Mouse (Mus musculus): ENCODE results near the gene Iqgap1. TPM values are rescaled to one million over a fixed set of nuclear protein-coding genes. Genes with fewer than 3 reads are reported as not detected.

The Iqgap1 gene
- total and polyA plus RNA-seq, 2 experiments from 2014 or later = 23.6 to 39.8 TPM

DNA sequence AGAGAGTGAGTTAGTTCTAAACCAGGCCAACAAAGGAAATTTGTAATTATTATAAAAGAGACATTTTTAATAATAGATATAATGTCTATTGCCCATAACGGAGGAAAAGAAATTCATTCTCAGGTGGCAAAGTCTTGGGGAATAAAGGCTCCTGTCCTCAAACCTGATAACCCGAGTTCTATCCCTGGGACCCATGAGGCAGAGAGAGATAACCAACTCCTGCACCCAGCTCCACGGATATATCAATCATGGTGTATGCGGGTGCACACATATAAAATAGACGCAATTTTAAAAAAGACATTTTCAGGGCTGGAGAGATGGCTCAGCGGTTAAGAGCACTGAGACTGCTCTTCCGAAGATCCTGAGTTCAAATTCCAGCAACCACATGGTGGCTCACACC lies 106.2 kb downstream of the Iqgap1 start:
- Histone ChIP-seq H3K27ac (ENCODE audit: low read depth) (no peak overlapping the region), H3K36me3 (replicated peaks; ENCODE audit: control insufficient read depth, insufficient read depth, low read length) (peaks cover 95% of the 10 kb centered on the region), H3K4me3 (ENCODE audit: low read depth, low read length) (no peak overlapping the region), H3K4me1 (ENCODE audit: control insufficient read depth, insufficient read depth) (no peaks in the 10 kb centered on the region), H3K9ac (replicated peaks; ENCODE audit: low read depth, low read length) (no peak overlapping the region), H3K9me3 (replicated peaks; ENCODE audit: control insufficient read depth, low read length) (no peaks in the 10 kb centered on the region), H3K27me3 (ENCODE audit: control insufficient read depth, insufficient read depth, low read length) (no peaks in the 10 kb centered on the region), H3K4me2 (ENCODE audit: low read depth, low read length) (no peak overlapping the region)
- TF ChIP-seq EP300 (IDR thresholded peaks at IDR 0.05; ENCODE audit: low read depth) = no peak
- TF ChIP-seq CTCF (IDR thresholded peaks at IDR 0.05; ENCODE audit: low read depth) = no peak
- ATAC-seq (ENCODE audit: insufficient read depth, low read depth) (no peak), DNase-seq (ENCODE audit: low spot score) (no peak)
- WGBS = 91% methylated on average over 7 of the region's 7 CpGs

DNA sequence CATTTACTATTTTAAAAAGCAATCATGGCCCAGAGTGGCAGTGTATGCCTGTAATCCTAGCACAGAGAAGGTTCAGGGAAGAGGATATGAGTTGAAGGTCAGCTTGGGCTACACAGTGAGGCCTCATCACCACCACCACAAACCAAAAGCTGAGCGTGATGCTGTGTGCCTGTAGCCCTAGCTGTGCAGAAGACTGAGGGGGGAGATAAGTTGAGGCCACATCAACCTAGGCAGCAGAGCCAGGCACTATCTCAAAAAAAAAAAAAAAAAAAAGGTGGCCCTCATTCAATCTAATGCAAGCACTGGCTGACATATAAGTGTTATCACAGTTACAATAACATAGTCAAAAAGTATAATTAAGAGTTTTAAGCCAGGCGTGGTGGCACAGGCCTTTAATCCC lies 106.7 kb downstream of the Iqgap1 start:
- no peaks in the 10 kb centered on the region for H3K4me1 ChIP-seq (ENCODE audit: control insufficient read depth, insufficient read depth)
- H3K27ac ChIP-seq (ENCODE audit: low read depth) = no peak overlapping the region
- no peak for ATAC-seq (ENCODE audit: insufficient read depth, low read depth)
- TF ChIP-seq CTCF (IDR thresholded peaks at IDR 0.05; ENCODE audit: low read depth) (no peak), EP300 (IDR thresholded peaks at IDR 0.05; ENCODE audit: low read depth) (no peak)
- no peak for DNase-seq (ENCODE audit: low spot score)
- H3K4me2 ChIP-seq (ENCODE audit: low read depth, low read length) = no peak overlapping the region
- no peak overlapping the region for H3K9ac ChIP-seq (replicated peaks; ENCODE audit: low read depth, low read length)
- H3K9me3 ChIP-seq (replicated peaks; ENCODE audit: control insufficient read depth, low read length) = no peaks in the 10 kb centered on the region
- H3K27me3 ChIP-seq (ENCODE audit: control insufficient read depth, insufficient read depth, low read length) = no peaks in the 10 kb centered on the region
- H3K36me3 ChIP-seq (replicated peaks; ENCODE audit: control insufficient read depth, insufficient read depth, low read length) = peaks cover 95% of the 10 kb centered on the region
- H3K4me3 ChIP-seq (ENCODE audit: low read depth, low read length) = no peak overlapping the region
- 88% methylated on average over 2 of the region's 2 CpGs for WGBS

DNA sequence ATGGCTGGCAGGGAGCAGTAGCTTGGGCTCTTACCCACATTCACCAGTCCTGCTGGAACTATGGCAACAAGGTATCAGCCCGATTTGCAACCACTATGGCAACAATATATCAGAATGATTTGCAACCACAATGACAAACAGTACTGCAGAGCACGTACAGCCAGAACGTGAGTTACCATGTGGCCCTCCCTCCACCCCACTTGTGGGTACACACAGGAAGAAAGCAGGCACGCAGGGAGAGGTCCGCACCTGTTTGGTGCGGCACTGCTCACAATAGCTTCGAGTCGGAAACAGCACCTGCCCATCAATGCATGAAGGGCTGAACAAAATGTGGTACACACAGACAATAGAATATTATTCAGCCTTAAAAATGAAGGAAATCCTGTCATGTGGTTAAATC lies 107.3 kb downstream of the Iqgap1 start:
- Histone ChIP-seq H3K9me3 (replicated peaks; ENCODE audit: control insufficient read depth, low read length) (no peaks in the 10 kb centered on the region), H3K27ac (ENCODE audit: low read depth) (no peak overlapping the region), H3K27me3 (ENCODE audit: control insufficient read depth, insufficient read depth, low read length) (no peaks in the 10 kb centered on the region), H3K4me3 (ENCODE audit: low read depth, low read length) (no peak overlapping the region), H3K4me1 (ENCODE audit: control insufficient read depth, insufficient read depth) (no peaks in the 10 kb centered on the region), H3K36me3 (replicated peaks; ENCODE audit: control insufficient read depth, insufficient read depth, low read length) (peaks cover 95% of the 10 kb centered on the region), H3K4me2 (ENCODE audit: low read depth, low read length) (no peak overlapping the region), H3K9ac (replicated peaks; ENCODE audit: low read depth, low read length) (no peak overlapping the region)
- TF ChIP-seq EP300 (IDR thresholded peaks at IDR 0.05; ENCODE audit: low read depth) = no peak
- no peak for TF ChIP-seq CTCF (IDR thresholded peaks at IDR 0.05; ENCODE audit: low read depth)
- WGBS = 89% methylated on average over 8 of the region's 8 CpGs
- DNase-seq (ENCODE audit: low spot score) (no peak), ATAC-seq (ENCODE audit: insufficient read depth, low read depth) (no peak)

DNA sequence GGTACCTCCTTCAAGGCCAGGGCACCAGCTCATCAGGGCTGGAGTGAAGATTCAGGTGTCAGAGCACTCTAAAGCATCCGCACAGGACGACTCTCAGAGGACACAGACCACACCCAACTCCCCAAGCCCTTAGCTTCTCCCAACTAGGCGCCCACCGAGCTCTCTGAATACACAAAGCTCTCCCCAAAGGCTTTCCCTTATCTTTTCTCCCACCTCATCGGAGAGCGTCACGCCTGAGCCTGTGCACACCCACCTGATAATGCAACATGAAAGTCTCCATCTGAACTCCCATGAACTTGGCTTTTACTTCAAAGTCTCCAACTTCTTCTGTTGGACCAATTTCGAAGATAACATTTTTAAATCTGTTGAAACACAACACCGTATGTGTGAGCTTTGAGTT lies 109.0 kb downstream of the Iqgap1 start:
- Histone ChIP-seq H3K4me3 (ENCODE audit: low read depth, low read length) (no peak overlapping the region), H3K9ac (replicated peaks; ENCODE audit: low read depth, low read length) (no peak overlapping the region), H3K36me3 (replicated peaks; ENCODE audit: control insufficient read depth, insufficient read depth, low read length) (peaks cover 95% of the 10 kb centered on the region), H3K4me1 (ENCODE audit: control insufficient read depth, insufficient read depth) (no peaks in the 10 kb centered on the region), H3K27ac (ENCODE audit: low read depth) (no peak overlapping the region), H3K4me2 (ENCODE audit: low read depth, low read length) (no peak overlapping the region), H3K9me3 (replicated peaks; ENCODE audit: control insufficient read depth, low read length) (no peaks in the 10 kb centered on the region), H3K27me3 (ENCODE audit: control insufficient read depth, insufficient read depth, low read length) (no peaks in the 10 kb centered on the region)
- TF ChIP-seq EP300 (IDR thresholded peaks at IDR 0.05; ENCODE audit: low read depth) (no peak), CTCF (IDR thresholded peaks at IDR 0.05; ENCODE audit: low read depth) (no peak)
- DNase-seq (ENCODE audit: low spot score) (no peak), ATAC-seq (ENCODE audit: insufficient read depth, low read depth) (no peak)
- WGBS = 77% methylated on average over 9 of the region's 9 CpGs

- peaks cover 89% of the 10 kb centered on the region for H3K36me3 ChIP-seq (replicated peaks; ENCODE audit: control insufficient read depth, insufficient read depth, low read length)
- no peaks in the 10 kb centered on the region for H3K4me1 ChIP-seq (ENCODE audit: control insufficient read depth, insufficient read depth)
- H3K9ac ChIP-seq (replicated peaks; ENCODE audit: low read depth, low read length) = no peak overlapping the region
- ATAC-seq (ENCODE audit: insufficient read depth, low read depth) (no peak), DNase-seq (ENCODE audit: low spot score) (no peak)
- WGBS = 89% methylated on average over 7 of the region's 7 CpGs
- TF ChIP-seq EP300 (IDR thresholded peaks at IDR 0.05; ENCODE audit: low read depth) (no peak), CTCF (IDR thresholded peaks at IDR 0.05; ENCODE audit: low read depth) (no peak)
- H3K4me2 ChIP-seq (ENCODE audit: low read depth, low read length) = no peak overlapping the region
- no peak overlapping the region for H3K27ac ChIP-seq (ENCODE audit: low read depth)
- H3K9me3 ChIP-seq (replicated peaks; ENCODE audit: control insufficient read depth, low read length) = no peaks in the 10 kb centered on the region
- no peak overlapping the region for H3K4me3 ChIP-seq (ENCODE audit: low read depth, low read length)
- H3K27me3 ChIP-seq (ENCODE audit: control insufficient read depth, insufficient read depth, low read length) = no peaks in the 10 kb centered on the region
Measured at GRCm38 (mm10) chr7:80715306-80715705, 110.5 kb downstream of the Iqgap1 start.

DNA sequence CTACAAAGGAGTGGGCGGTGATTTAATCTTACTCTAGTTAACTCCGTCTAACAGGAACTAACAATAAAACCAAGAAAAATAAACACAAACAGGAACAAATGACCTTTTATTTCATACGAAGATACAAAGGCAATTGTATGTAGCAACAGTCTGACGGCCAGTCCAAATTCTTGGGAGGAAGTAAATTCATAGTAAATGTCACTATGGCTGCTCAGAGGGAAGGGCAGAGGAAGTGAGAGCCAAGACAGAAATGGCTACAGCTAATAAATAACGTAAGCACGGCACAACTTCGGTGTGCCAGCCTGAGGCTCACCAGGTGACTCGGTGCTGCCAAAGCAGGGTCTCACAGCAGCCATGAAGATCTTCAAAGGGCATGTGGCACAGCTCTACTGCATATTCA lies 114.3 kb downstream of the Iqgap1 start:
- ATAC-seq (ENCODE audit: insufficient read depth, low read depth) (no peak), DNase-seq (ENCODE audit: low spot score) (no peak)

More for the DNA sequence above, 114.3 kb downstream of the Iqgap1 start:
- H3K27ac ChIP-seq (ENCODE audit: low read depth) = no peak overlapping the region
- H3K4me2 ChIP-seq (ENCODE audit: low read depth, low read length) = no peak overlapping the region
- no peak overlapping the region for H3K9ac ChIP-seq (replicated peaks; ENCODE audit: low read depth, low read length)
- no peak overlapping the region for H3K4me3 ChIP-seq (ENCODE audit: low read depth, low read length)
- WGBS = 78% methylated on average over 8 of the region's 8 CpGs
- TF ChIP-seq CTCF (IDR thresholded peaks at IDR 0.05; ENCODE audit: low read depth) (no peak), EP300 (IDR thresholded peaks at IDR 0.05; ENCODE audit: low read depth) (no peak)
- peaks cover 56% of the 10 kb centered on the region for H3K36me3 ChIP-seq (replicated peaks; ENCODE audit: control insufficient read depth, insufficient read depth, low read length)
- H3K27me3 ChIP-seq (ENCODE audit: control insufficient read depth, insufficient read depth, low read length) = no peaks in the 10 kb centered on the region
- H3K9me3 ChIP-seq (replicated peaks; ENCODE audit: control insufficient read depth, low read length) = no peaks in the 10 kb centered on the region
- no peaks in the 10 kb centered on the region for H3K4me1 ChIP-seq (ENCODE audit: control insufficient read depth, insufficient read depth)

All from heart, postnatal 0 days (tissue).